Mouse (Mus musculus): ENCODE data around the gene Ankrd36.

DNA sequence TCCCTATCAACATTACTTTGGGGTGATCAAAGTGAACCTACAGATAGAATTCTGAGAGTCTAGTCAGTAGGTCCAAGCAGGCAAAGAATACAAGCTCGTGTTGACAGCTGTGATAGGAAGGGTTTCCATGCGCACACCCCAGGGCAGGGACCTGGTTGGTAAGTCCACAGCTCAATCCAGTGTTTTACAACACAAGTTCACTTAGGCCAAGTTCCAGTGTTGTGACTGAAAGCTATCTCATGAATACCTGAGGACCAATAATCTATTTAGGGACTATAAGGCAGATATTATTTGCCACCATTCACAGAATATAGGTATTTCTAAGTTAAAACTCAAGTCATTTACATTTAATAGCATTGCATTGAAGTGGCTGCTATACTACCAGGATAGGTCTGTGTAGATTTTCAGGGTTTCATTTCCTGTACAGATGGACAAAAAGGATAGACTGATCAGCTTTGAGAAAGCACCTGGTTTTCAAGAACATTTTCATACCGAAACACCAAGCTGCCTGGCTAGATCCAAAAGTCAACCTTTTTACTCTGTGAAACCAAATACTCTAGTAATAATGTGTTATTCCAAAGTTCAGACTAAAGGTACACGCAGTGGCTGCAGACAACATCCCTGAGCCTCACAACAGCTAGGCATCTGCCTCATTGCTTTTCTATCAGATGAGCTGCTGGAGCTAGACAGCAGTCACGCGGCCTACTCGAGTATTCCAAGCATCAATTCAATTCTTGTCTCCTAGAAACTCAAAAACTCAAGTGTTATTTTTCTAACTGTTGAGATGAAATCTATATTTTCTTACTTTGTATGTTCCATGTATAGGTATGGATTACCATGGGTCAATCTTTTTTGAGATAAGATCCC, 42.7 kb upstream of the Ankrd36 start:
- TF ChIP-seq GATA1 (IDR thresholded peaks at IDR 0.05; ENCODE audit: borderline replicate concordance, low read length), result no peak
- TF ChIP-seq FLI1 (IDR thresholded peaks at IDR 0.05; ENCODE audit: low read length), result no peak
